Mouse (Mus musculus): ENCODE results near the gene Rngtt.
A peak's percentile ranks its signal among the peaks of the same experiment; 100 is the strongest.

Gene Rngtt

GRCm38 (mm10) chr4:33393437-33393836 lies 83.3 kb downstream of the Rngtt start:
- TF ChIP-seq NANOG (IDR thresholded peaks at IDR 0.05; ENCODE audit: borderline replicate concordance, low read length) (no peak), POU5F1 (IDR thresholded peaks at IDR 0.05; ENCODE audit: borderline replicate concordance, low read length) (no peak), CTCF (conservative IDR thresholded peaks at IDR 0.05; ENCODE audit: low read length) (no peak)
- H3K27me3 ChIP-seq (ENCODE audit: insufficient read depth, low read length): no peaks in the 10 kb centered on the region
- H3K4me3 ChIP-seq (replicated peaks; ENCODE audit: low read length): no peak overlapping the region
- H3K36me3 ChIP-seq (ENCODE audit: insufficient read depth, low read length): peaks cover 14% of the 10 kb centered on the region
- H3K4me1 ChIP-seq (replicated peaks; ENCODE audit: low read depth, low read length): no peaks in the 10 kb centered on the region
- no peaks in the 10 kb centered on the region for H3K9me3 ChIP-seq (ENCODE audit: low read length)

- no peak for TF ChIP-seq NANOG (IDR thresholded peaks at IDR 0.05; ENCODE audit: borderline replicate concordance, low read length)
- peak; percentile 92 for TF ChIP-seq CTCF (conservative IDR thresholded peaks at IDR 0.05; ENCODE audit: low read length)
- no peaks in the 10 kb centered on the region for H3K27me3 ChIP-seq (ENCODE audit: insufficient read depth, low read length)
These were observed 86.4 kb downstream of the Rngtt start for GRCm38 (mm10) chr4:33396222-33397176.

DNA sequence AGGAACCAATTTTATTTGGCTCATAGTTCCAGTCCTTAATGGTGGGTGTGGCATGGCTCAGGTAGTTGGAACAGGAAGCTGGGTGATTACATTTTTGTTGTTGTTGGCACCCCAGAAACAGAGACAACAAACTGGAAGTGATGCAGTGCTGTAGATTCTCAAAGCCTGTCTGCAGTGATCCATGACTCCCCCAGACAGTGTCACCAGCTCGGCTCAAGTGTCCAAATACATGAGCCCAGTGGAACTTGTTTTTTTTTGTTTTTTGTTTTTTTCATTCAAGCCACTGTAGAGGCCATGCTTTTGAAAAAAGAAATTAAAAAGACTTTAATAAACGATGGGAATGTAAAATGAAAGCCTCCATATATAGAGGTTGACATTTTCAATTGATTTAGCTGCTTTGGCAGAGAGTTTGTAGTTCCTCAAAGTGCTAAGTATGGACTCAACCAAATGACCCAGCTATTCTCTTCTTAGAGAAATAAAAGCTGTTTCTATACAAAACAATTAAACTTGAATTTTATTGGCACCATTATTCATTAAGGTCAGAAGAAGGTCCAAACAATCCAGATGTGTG lies 95.7 kb downstream of the Rngtt start:
- TF ChIP-seq POU5F1 (IDR thresholded peaks at IDR 0.05; ENCODE audit: borderline replicate concordance, low read length) (no peak), CTCF (conservative IDR thresholded peaks at IDR 0.05; ENCODE audit: low read length) (no peak), NANOG (IDR thresholded peaks at IDR 0.05; ENCODE audit: borderline replicate concordance, low read length) (no peak)
- Histone ChIP-seq H3K27me3 (ENCODE audit: insufficient read depth, low read length) (no peaks in the 10 kb centered on the region), H3K36me3 (ENCODE audit: insufficient read depth, low read length) (peaks cover 8% of the 10 kb centered on the region; the same call in 1 of the 2 replicates), H3K4me3 (replicated peaks; ENCODE audit: low read length) (no peak overlapping the region), H3K9me3 (ENCODE audit: low read length) (no peaks in the 10 kb centered on the region), H3K4me1 (replicated peaks; ENCODE audit: low read depth, low read length) (no peaks in the 10 kb centered on the region)

More at GRCm38 (mm10) chr4:33396222-33397176, 86.4 kb downstream of the Rngtt start:
- Histone ChIP-seq H3K4me3 (replicated peaks; ENCODE audit: low read length) (no peak overlapping the region), H3K9me3 (ENCODE audit: low read length) (no peaks in the 10 kb centered on the region), H3K36me3 (ENCODE audit: insufficient read depth, low read length) (peaks cover 12% of the 10 kb centered on the region), H3K4me1 (replicated peaks; ENCODE audit: low read depth, low read length) (no peaks in the 10 kb centered on the region)

DNA sequence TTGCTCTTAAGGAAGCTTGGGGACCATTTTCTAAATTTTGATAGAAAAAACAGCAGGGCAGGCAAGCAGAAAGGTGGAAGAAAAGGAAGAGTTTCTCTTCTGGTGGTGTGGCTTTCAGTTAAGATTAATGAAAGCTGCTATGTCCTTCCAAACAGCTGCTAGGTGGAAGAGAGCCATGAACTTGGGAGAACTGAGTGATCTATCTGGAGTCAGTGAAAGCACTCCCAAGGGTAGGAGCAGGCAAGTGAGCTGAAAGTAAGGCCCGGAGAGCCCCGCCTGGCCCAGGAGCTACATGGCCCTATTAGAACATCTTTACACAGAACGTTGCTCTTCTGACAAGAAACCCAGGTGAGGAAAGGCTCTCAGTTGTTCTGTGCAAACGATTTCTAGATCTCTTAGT lies 103.7 kb downstream of the Rngtt start:
- no peaks in the 10 kb centered on the region; the same call in 1 of the 2 replicates for H3K4me1 ChIP-seq (replicated peaks; ENCODE audit: low read depth, low read length)
- no peaks in the 10 kb centered on the region for H3K9me3 ChIP-seq (ENCODE audit: low read length)
- H3K27me3 ChIP-seq (ENCODE audit: insufficient read depth, low read length): no peaks in the 10 kb centered on the region
- TF ChIP-seq NANOG (IDR thresholded peaks at IDR 0.05; ENCODE audit: borderline replicate concordance, low read length) (no peak), POU5F1 (IDR thresholded peaks at IDR 0.05; ENCODE audit: borderline replicate concordance, low read length) (no peak), CTCF (conservative IDR thresholded peaks at IDR 0.05; ENCODE audit: low read length) (no peak)
- no peak overlapping the region for H3K4me3 ChIP-seq (replicated peaks; ENCODE audit: low read length)
- H3K36me3 ChIP-seq (ENCODE audit: insufficient read depth, low read length): peaks cover 3% of the 10 kb centered on the region; the same call in 1 of the 2 replicates

DNA sequence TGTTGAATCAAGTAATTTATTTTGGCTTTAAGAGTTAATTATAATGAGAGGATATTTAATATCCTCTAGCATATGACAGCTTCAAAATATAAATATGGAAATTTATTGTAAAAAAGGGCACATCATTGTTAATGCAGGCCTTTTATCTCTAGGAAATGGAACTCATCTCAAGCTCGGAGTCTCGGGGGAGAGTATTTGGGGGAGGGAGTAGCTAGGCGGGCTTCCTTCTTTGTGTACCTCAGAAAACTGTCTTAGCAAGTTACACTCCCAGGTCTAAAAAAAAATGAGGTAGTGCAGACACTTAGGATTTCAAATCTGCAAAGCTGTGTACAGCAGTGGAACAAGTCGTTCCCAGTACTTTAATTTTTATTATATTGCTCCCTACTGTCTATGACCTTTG lies 104.7 kb downstream of the Rngtt start:
- Histone ChIP-seq H3K27me3 (ENCODE audit: insufficient read depth, low read length) (no peaks in the 10 kb centered on the region), H3K4me3 (replicated peaks; ENCODE audit: low read length) (no peak overlapping the region), H3K4me1 (replicated peaks; ENCODE audit: low read depth, low read length) (no peaks in the 10 kb centered on the region; the same call in 1 of the 2 replicates), H3K36me3 (ENCODE audit: insufficient read depth, low read length) (peaks cover 3% of the 10 kb centered on the region; the same call in 1 of the 2 replicates), H3K9me3 (ENCODE audit: low read length) (no peaks in the 10 kb centered on the region)
- no peak for TF ChIP-seq NANOG (IDR thresholded peaks at IDR 0.05; ENCODE audit: borderline replicate concordance, low read length)
- TF ChIP-seq POU5F1 (IDR thresholded peaks at IDR 0.05; ENCODE audit: borderline replicate concordance, low read length): no peak
- TF ChIP-seq CTCF (conservative IDR thresholded peaks at IDR 0.05; ENCODE audit: low read length): no peak

- Histone ChIP-seq H3K36me3 (ENCODE audit: insufficient read depth, low read length) (peaks cover 2% of the 10 kb centered on the region; the same call in 1 of the 2 replicates), H3K27me3 (ENCODE audit: insufficient read depth, low read length) (no peaks in the 10 kb centered on the region)
- TF ChIP-seq POU5F1 (IDR thresholded peaks at IDR 0.05; ENCODE audit: borderline replicate concordance, low read length) (no peak), NANOG (IDR thresholded peaks at IDR 0.05; ENCODE audit: borderline replicate concordance, low read length) (no peak), CTCF (conservative IDR thresholded peaks at IDR 0.05; ENCODE audit: low read length) (no peak)
These were observed 107.3 kb downstream of the Rngtt start for GRCm38 (mm10) chr4:33417391-33417790.

GRCm38 (mm10) chr4:33419644-33420043 lies 109.5 kb downstream of the Rngtt start:
- Histone ChIP-seq H3K36me3 (ENCODE audit: insufficient read depth, low read length) (peaks cover 12% of the 10 kb centered on the region), H3K4me1 (replicated peaks; ENCODE audit: low read depth, low read length) (no peaks in the 10 kb centered on the region; the same call in 1 of the 2 replicates)

More at GRCm38 (mm10) chr4:33417391-33417790, 107.3 kb downstream of the Rngtt start:
- Histone ChIP-seq H3K4me3 (replicated peaks; ENCODE audit: low read length) (no peak overlapping the region), H3K9me3 (ENCODE audit: low read length) (no peaks in the 10 kb centered on the region), H3K4me1 (replicated peaks; ENCODE audit: low read depth, low read length) (no peaks in the 10 kb centered on the region; the same call in 1 of the 2 replicates)

GRCm38 (mm10) chr4:33428856-33429255 lies 118.7 kb downstream of the Rngtt start:
- Histone ChIP-seq H3K9me3 (ENCODE audit: low read length) (no peaks in the 10 kb centered on the region), H3K4me1 (replicated peaks; ENCODE audit: low read depth, low read length) (peaks cover 7% of the 10 kb centered on the region), H3K4me3 (replicated peaks; ENCODE audit: low read length) (no peak overlapping the region), H3K27me3 (ENCODE audit: insufficient read depth, low read length) (no peaks in the 10 kb centered on the region), H3K36me3 (ENCODE audit: insufficient read depth, low read length) (no peaks in the 10 kb centered on the region)
- TF ChIP-seq NANOG (IDR thresholded peaks at IDR 0.05; ENCODE audit: borderline replicate concordance, low read length) (no peak), POU5F1 (IDR thresholded peaks at IDR 0.05; ENCODE audit: borderline replicate concordance, low read length) (no peak), CTCF (conservative IDR thresholded peaks at IDR 0.05; ENCODE audit: low read length) (no peak)

More at GRCm38 (mm10) chr4:33419644-33420043, 109.5 kb downstream of the Rngtt start:
- Histone ChIP-seq H3K4me3 (replicated peaks; ENCODE audit: low read length) (no peak overlapping the region), H3K9me3 (ENCODE audit: low read length) (no peaks in the 10 kb centered on the region), H3K27me3 (ENCODE audit: insufficient read depth, low read length) (no peaks in the 10 kb centered on the region)
- no peak for TF ChIP-seq POU5F1 (IDR thresholded peaks at IDR 0.05; ENCODE audit: borderline replicate concordance, low read length)
- TF ChIP-seq CTCF (conservative IDR thresholded peaks at IDR 0.05; ENCODE audit: low read length): no peak
- TF ChIP-seq NANOG (IDR thresholded peaks at IDR 0.05; ENCODE audit: borderline replicate concordance, low read length): no peak
